Mouse (Mus musculus) gonadal fat pad, adult 2 months (tissue): ENCODE data around the gene Fam84b. TPM values are rescaled to one million over a fixed set of nuclear protein-coding genes. Genes with fewer than 3 reads are reported as not detected.
A peak's percentile ranks its signal among the peaks of the same experiment; 100 is the strongest.

Experiments
- DNase-seq: peaks from one replicate; pipeline ENCODE4 v3.0.0-alpha.2; 2012; ENCODE audit warnings: low read depth
- polyA plus RNA-seq: library from polyadenylated mRNA; depleted of rRNA; stranded (reverse); fragments of >200 nt; gene quantifications from 2 replicates; pipeline ENCODE4 v1.2.3, GENCODE M21; 2012; rRNA removed

Gene Fam84b
- polyA plus RNA-seq, 1 experiment, result 19.3 TPM

DNA sequence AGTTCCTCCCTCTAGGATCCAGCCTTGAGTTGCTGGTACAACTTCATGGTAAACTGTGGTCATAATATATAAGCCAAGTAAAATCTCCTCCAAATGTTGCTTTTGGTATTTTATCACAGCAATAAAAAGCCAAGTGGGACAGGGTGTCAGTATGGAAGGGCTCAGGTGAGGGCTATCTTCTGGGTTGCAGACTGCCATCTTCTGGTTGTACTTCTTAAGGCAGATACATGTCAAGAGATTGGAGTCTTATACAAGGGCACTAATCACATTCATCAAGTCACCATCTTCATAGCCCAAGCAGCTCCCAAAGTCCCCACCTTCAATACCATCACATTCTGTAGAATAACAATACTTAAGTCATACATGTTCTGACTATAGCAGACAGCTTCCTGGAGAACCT, 21.0 kb downstream of the Fam84b start:
- no peak for DNase-seq

DNA sequence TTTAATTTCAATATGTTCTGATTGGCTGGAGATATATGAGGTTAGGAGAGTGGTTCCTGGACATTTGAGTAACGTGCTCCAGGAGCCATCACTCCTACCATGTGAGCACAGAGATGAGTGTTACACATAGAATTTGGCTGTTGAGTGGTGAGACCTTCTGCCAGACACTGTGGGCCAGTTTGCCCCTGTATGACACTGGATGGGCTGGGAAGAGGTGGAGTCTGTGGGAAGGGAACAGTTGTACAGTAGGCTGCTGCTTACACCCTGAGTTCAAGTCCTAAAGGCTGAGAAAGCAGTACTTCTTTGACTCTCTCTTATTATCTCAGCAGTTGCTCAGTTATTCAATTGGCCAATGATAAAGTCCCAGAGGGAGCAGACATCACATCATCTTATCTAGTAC, 27.4 kb downstream of the Fam84b start:
- no peak for DNase-seq

- no peak for DNase-seq
Observed at GRCm38 (mm10) chr15:60824751-60825227, 28.8 kb downstream of the Fam84b start.

DNA sequence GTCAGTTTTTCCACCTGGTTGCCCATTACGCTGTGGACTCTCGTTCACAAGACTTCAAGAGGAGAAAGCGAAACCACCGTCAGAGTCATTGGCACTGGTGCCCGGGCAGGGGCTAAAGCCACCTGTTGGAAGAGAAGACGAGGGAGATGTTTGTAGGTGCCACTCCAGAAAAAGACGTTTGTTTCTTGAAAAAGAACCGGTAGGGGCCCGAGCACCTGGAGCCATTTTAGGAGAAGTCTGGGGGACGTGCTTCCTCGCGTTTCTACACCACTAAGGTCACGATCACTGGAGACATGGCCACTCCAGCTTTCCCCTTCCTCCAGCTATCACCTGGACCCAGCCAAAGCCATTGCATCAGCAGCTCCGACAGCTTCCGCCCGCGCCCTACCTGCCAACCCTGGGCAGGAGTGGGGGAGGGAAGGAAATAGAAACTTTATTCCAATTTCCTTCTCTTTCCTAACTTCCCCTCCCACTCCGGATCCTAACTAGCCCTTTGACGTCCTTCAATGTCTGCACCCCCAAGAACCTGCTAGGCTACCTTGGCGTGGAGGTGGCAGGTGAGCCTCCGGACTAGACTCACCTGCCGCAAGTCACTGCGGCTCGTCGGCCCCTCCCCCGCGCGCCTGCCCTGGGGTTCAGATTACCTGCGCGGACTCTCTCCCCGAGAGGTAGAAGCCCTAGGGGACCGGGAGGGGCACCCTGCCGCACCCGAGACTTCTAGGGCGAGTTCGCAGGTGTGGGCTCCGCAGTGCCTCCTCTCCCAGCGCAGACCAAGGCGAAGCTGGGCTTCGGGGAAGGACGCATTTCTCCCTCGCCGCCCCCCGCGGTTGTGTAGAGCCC, 29.5 kb downstream of the Fam84b start:
- DNase-seq, result peak; percentile 47

DNA sequence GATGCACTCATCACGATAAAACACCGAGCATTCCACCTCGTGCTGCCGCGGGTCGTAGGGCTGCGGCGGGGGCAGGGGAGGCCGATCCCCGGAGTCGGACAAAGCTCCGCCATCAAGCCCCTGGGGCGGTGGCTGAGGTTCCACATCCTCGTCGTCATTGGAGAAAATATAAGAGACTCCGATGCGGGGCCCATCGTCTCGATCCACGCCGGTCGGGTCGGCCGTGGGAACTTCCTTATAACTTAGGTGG, 30.0 kb downstream of the Fam84b start:
- DNase-seq, result no peak

GRCm38 (mm10) chr15:60822803-60823619, 30.6 kb downstream of the Fam84b start:
- no peak for DNase-seq

- DNase-seq, result no peak
Observed at GRCm38 (mm10) chr15:60822101-60822802, 31.3 kb downstream of the Fam84b start.

DNA sequence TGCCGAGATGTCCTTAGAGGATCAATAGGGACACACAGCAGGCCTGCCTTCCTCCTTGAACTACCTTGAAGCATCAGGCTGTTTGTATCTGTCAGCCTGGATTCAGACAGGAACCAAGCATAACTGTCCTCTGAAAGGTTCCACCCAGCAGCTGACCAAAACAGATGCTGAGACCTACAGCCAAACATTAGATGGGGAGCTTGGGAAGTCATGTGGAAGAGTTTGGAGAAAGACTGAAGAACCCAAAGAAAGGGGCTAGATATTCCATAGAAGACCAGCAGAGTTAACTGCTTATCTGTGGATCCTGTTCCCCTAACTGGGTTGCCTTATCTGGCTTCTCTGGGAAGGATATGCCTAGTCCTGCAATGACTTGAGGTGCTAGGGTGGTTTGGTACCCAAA, 35.1 kb downstream of the Fam84b start:
- DNase-seq, result no peak

GRCm38 (mm10) chr15:60816478-60816877, 37.1 kb downstream of the Fam84b start:
- DNase-seq, result no peak

DNA sequence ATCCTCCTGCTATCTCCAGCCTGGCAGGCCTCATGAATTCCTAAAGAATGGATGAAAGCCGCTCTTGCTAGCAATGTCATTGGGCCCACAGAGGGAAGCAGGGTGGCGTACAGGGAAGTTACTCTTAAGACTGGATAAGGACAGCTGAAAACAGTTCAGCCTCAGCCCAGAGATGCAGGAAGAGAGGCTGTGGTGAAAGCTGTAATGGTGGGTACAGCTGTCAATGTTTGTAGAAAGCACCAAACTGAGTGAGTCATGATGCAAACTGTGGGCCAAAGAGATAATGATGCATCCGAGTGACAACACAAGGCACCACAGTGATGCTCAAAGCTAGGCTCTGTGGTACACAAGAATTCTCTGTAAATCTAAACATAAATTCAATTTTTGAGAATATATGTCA, 39.0 kb downstream of the Fam84b start:
- DNase-seq, result no peak

DNA sequence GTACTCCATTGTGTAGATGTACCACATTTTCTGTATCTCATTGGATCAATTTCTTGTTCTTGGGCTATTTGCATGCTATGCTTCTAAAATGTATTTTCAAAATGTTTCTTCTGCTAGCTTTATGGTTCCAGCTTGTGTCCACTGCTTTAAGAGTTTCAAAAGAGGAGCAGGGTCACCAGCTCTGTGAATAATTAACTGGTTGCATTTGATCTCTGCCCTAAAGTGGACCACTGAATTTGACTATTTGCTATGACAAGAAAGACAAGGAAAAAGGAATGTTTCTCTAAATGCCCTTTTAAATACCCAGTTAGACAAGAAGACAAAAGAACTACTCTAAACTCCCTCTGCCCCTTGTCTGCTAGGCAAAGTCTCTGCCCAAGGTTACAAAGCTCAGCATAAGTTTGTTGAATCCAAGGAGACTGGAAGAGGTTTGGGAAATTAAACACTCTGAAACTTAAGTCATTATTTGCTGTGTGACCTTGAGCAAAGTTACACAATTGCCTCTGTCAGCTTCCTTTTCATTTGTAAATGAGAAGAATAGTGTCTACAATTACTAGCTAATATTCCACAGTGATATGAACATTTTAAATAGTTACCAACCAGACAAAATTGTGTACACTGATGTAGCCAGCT, 60.4 kb downstream of the Fam84b start:
- DNase-seq, result no peak

GRCm38 (mm10) chr15:60789084-60789483, 64.5 kb downstream of the Fam84b start:
- no peak for DNase-seq

- no peak for DNase-seq
Observed at GRCm38 (mm10) chr15:60783761-60784160, 69.8 kb downstream of the Fam84b start.

DNA sequence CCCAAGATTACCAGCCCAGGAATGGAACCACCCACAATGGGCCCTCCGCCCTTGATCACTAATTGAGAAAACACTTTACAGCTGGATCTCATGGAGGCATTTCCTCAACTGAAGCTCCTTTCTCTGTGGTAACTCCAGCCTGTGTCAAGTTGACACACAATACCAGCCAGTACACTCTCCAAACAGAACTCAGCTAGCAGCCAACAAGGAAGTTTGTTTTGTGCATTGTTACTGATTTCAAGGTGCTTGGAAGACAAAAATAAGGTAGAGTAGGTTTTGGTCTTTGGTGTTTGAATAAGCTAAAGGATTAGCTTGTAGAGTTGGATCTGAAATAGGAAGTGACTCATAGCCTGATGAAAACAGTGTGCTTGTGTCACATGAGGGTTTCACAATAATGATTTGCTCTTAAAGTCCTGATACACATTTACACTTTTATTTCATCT, 74.0 kb downstream of the Fam84b start:
- DNase-seq, result peak; percentile 34

DNA sequence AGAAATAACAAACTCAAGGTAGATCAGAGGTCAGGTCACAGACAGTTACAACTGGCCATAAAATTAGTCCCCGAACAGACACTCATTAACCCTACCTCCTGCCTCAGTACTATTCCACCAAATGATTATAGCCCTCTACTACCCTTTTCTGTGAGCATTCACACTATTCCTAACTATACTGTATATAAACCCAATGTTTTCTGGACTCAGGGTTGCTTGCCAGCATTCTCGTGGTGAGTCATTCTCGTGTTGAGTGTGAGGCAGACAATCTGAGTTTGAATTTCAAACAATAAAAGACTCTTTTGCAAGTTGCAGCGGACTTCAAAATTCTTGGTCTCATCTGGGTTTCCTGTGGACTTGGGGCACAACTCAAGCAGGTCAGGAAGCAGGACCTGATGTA, 74.5 kb downstream of the Fam84b start:
- DNase-seq, result no peak

Other genes with a start within 250 kb of the Fam84b start
- gene A1bg, start 69.2 kb upstream of the Fam84b start, polyA plus RNA-seq, result 0.53 and 0.62 TPM in 2 replicates